Mouse (Mus musculus): ENCODE data around the gene Rnf123.

GRCm38 (mm10) chr9:108128248-108128647, 45.1 kb upstream of the Rnf123 start:
- TF ChIP-seq CTCF (IDR thresholded peaks at IDR 0.05; ENCODE audit: low read depth) (no peak), EP300 (IDR thresholded peaks at IDR 0.05; ENCODE audit: low read depth) (no peak)

Measured in heart, postnatal 0 days (tissue).